Mouse (Mus musculus): ENCODE data around the gene Crtc3.

Gene Crtc3

GRCm38 (mm10) chr7:80555146-80555545 lies 133.5 kb downstream of the Crtc3 start:
- DNase-seq (ENCODE audit: low read depth, low spot score): no peak

DNA sequence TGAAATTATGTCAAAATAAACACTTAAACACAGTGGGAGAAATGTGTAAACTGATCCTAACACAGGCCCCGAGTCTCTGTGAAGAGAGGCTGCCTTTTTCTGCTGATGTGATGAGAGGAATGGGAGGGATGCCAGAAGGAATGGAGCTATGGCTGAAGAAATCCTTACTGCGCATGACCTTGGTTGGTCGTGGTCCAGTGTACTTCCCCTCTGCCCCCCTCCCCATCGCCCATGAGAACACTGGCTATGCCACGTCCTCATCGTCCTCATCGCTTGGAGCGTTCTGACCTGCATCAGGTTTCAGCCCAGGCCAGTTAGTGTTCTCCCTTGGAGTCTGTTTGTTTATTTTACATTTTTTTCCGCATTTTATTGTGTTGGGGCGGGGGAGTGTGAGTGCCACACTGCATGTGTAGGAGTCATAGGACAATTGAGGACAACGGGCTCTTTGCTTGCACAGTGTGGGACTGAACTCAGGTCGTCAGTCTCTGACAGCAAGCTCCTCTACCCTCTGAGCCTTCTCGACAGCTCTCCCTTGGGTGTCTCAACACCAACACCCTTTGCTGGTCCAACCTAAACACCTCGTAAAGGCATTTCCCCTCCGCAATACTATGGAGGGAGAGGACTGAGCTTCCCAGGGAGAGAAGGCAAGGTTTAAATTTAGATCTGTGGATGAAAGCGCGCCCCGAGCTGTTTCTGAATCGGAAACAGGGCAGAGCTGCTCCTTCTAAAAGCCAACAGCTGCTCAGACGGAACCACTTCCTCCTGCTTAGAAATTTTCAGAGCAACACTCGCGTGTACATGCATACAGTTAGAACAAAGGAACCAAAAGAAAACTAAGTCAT lies 134.3 kb downstream of the Crtc3 start:
- no peak for DNase-seq (ENCODE audit: low read depth, low spot score)

- DNase-seq (ENCODE audit: low read depth, low spot score): no peak
Measured at GRCm38 (mm10) chr7:80548513-80549260, 140.0 kb downstream of the Crtc3 start.

DNA sequence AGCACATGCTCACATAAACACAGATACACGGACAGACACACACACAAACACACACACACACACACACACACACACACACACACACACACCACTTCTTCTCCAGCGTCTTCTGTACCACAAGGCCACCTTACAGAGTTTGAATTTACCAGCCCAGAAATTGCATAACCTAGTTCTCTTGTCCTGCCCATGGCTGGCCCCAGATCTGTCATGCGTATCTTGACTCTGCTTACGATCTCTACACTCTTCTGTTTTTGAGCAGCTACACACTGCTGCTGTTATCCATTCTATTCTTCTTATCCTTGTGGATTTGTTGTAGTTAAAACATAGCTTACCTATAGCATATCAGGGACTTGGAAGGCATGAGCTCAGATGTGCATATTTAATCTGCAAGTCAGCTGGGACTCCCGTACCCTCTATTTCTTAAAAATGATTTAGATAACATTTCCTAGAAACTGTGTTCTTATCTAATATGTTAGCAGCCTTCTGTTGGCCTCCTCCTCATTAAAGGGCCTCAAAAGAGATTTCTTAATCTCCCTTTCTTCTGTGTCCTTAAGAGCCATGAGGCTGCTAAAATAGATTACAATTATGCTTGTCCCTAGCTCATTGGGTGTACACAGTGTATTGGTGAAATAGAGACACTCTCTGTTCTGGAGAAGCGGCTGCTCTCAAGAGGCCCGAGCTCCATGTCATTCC lies 146.4 kb downstream of the Crtc3 start:
- DNase-seq (ENCODE audit: low read depth, low spot score): no peak

DNA sequence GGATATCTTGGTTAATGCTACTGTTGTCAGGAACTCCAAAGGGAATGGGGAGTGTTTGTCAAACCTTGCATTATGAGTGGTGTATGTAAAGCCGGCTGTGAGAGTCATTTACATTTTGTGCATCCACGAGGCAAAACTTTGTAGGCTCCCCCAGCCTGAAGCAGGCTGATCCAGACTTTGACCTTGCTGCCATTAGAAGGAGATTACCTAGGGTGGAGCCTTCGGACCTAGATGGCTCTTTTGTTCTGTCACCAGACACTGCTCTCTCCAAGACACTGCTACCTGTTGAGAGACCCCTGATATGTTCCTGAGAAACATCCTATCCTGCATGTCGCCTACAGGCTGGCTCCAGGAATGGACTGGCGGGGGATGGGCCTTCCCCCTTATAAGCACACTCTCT lies 149.1 kb downstream of the Crtc3 start:
- DNase-seq (ENCODE audit: low read depth, low spot score): no peak
